Mouse (Mus musculus) yolk sac, embryonic 10.5 days (tissue): ENCODE results near the gene Crhr1.

Experiments
- DNase-seq: peaks from one replicate; pipeline ENCODE4 v3.0.0-alpha.2; 2017; ENCODE audit warnings: low spot score

The Crhr1 gene

GRCm38 (mm10) chr11:104132580-104133441 lies at the start of gene Crhr1:
TSS of gene Crhr1 (plus strand) at chr11:104132855.
- DNase-seq = peak; percentile 25

- no peak for DNase-seq
Measured at GRCm38 (mm10) chr11:104083248-104083647, 49.4 kb upstream of the Crhr1 start.

DNA sequence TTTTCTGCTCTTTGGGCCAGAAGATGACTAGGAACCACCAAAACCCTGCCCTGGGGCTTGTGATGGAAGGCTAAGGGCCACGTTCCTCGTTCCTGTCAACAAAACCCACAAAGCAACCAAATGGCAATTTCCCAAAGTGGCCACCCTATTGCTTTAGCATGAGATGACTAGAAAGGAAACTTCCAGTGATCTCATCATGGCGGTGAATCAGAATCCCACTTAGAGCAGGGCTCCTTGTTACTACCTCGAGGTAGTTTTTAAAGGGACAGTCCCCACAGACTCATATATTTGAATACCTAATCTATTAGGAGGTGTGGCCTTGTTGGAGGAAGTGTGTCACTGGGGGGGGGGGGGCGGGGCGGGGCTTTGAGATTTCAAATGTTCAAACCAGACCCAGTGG lies 48.9 kb upstream of the Crhr1 start:
- DNase-seq = no peak

GRCm38 (mm10) chr11:104088519-104088918 lies 44.1 kb upstream of the Crhr1 start:
- DNase-seq = no peak

GRCm38 (mm10) chr11:104090769-104091168 lies 41.9 kb upstream of the Crhr1 start:
- DNase-seq = no peak

DNA sequence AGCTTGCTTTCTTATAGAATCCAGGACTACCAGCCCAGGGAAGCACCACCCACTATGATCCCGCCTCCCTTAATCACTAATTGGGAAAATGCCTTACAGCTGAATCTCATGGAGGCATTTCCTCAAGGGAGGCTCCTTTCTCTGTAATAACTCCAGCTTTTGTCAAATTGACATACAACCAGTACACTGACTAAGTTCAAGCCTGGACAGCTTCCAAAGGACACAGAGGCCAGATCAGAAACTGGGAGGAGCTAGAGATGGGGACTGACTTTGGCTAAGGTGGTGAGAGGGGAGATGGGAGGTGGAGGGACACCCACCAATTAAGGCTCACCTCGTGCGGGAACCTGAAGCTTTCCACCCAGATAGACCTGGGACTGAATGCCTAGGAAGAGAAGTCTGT lies 37.5 kb upstream of the Crhr1 start:
- no peak for DNase-seq

- DNase-seq = no peak
Measured at GRCm38 (mm10) chr11:104096536-104096935, 36.1 kb upstream of the Crhr1 start.

- no peak for DNase-seq
Measured at GRCm38 (mm10) chr11:104099542-104099941, 33.1 kb upstream of the Crhr1 start.

- no peak for DNase-seq
Measured at GRCm38 (mm10) chr11:104102641-104103040, 30.0 kb upstream of the Crhr1 start.

GRCm38 (mm10) chr11:104106329-104106728 lies 26.3 kb upstream of the Crhr1 start:
- no peak for DNase-seq

DNA sequence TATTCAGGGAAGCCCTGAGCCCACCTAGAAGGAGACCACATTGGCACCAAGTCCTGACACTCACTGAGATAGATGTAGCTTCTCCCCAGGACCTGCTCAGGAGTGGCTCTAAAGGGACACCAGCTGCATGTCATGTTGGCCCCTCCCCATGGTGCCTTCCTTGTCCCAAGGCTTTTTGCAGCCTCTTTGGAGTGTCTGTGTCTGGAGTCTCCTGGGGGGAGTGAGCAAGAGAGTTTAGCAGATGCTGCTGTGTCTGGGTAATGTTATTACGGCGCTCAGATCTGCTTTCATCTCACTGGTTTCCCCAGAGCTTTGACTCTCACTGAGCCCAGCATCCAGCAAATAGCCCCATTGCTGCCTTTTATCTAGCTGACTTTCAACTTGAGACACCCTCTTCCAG lies 25.7 kb upstream of the Crhr1 start:
- no peak for DNase-seq

DNA sequence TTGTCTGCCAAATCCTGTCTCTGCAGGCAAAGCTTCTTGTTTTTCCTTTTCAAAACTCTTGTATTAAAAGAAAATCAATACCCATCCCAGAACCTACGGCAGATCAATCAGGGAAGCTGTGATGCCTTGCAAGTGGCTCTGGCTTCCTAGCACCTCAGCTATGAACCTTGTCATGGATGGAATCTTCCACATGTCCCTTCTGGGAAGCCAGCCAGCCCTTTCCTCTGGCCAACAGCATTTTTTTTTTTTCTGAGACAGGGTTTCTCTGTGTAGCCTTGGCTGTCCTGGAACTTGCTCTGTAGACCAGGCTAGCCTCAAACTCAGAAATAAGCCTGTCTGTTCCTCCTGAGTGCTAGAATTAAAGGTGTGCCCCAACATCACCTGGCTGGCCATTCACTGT lies 22.3 kb upstream of the Crhr1 start:
- DNase-seq = no peak

DNA sequence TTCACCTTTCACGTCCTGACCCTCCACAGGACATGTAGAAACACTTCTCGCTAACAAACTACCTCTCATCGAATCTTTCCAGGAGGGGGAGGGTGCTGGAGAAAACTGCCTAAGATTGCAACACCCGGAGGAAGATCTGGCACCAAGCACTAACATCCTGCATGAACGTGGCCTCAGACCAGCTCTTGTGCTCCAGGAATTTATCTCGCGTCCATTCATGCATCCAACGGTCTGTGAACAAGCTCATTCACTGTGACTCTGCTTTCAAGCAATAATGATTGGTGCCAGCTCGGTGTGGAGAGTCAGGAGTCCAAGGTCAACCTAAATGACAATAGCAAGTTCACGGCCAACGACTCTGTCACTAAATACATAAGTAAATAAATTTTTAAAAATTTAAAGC lies 20.8 kb upstream of the Crhr1 start:
- DNase-seq = no peak

GRCm38 (mm10) chr11:104113699-104114098 lies 19.0 kb upstream of the Crhr1 start:
- DNase-seq = no peak

DNA sequence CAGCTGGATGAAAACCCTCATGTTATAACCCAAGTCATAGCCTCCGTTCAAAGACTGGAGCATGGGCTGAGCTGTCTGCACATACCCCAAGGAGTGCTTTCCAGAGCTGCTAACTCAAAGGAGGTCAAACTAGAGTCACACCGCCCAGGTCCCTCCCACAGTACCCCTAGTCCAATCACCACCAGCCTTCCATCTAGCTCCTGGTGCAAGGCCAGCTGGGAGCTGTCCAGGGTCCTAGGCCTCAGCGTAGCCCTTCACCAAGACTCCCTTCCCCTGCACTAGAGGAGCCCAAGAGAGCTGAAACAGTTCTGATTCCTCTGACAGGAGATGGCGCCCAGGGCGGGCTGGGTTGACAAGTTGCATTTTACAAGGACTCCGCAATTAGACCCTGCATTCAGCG lies 18.0 kb upstream of the Crhr1 start:
- DNase-seq = peak; percentile 83

DNA sequence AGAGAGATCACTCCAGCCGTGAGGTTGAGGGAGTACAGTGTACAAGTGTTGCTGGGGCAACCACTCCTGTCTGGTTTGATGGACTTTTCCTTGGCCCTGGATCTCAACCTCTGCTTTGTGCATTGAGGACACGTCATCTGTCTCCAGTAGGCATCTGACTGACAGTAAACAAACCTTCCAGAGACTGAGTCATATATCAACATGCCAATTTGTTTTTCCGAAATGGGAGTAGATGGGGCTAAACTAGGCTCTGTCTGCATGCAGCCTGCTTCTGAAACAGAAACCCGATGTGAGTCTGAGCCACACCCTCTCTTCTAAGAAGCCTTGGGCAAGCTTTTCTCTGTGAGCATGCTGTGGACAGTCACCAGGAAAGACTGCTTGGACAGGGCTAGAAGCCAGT lies 14.3 kb upstream of the Crhr1 start:
- no peak for DNase-seq

DNA sequence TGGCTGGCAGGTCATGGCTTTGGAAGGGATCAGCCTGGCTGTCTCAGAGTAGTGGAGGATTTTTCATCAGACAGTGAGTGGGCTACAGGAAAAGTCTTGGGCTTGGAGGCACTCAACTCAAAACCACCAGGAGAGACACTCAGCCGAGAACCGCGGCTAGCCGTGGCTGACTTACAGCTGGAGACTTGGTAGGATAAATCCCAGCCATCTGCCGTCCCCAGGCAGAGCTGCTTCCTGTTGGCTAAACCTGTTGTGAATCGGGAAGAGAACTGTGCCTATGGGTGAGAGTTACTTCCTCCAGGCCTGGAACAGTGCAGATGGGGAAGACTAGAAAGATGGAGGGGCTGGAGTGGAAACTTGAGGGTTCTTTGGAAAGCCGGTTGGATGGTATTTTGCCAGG lies 9.7 kb upstream of the Crhr1 start:
- no peak for DNase-seq

GRCm38 (mm10) chr11:104123479-104123878 lies 9.2 kb upstream of the Crhr1 start:
- DNase-seq = no peak

GRCm38 (mm10) chr11:104124582-104124981 lies 8.1 kb upstream of the Crhr1 start:
- DNase-seq = no peak

DNA sequence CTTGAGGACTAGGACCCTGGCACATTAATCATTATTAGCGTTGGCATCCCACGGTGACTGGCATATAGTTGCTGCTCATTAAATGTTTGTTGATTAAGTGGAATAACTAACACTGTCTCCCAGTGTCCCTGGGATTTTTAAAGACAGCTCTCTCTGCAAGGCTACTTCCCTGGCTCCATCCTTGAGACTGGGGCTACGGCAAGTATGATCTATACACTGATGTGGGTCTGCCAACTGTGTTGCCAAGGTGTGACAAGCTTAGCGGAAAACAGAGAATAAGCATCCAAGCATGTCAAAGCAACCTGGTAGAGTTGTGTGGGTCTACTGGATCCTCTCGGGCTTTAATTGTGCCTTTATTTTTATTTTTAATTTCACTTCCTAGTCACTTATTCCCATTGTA lies 3.2 kb upstream of the Crhr1 start:
- no peak for DNase-seq

DNA sequence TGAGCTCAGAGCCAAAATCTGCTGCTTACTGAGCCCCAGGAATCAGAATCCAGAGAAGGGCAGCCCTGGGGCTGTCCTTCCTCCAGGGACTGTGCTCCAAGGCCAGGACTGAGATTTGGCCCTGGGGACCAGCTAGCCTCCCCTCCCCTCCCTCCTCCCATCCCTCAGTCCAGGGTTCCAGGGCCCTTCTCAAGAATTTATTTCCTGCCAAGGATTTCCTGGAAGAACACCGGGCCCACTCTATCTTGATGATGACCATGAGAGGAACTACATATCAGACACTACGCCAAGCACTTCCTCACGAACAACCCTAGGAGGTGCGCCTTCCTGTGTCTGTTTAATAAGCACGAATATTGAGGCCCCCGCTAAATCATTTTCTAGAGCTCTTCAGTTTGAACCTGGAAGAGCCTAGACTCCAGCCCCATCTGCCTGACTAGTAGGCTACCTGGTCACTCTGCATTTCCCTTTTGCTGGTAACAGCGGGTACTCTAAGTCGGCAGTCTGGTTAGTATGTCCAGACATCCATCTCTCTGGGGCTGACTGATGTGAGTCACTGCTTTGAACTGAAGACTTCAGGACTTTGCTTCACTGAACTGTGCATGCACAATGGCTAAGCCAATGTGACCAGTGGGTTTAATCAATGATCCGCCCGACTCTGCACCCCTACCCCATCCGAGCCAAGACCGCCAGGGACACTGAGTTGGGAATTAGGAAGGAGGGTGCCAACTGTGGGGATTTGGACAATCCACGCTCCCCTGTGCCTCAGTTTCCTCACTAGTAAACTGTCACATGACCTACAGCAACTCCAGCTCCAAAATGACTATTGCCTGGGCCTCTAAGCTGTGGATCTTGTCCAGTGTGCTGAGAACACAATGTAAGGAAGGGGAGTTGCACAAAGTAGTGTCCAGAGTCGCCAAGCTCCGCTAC lies 1.7 kb upstream of the Crhr1 start:
- no peak for DNase-seq

DNA sequence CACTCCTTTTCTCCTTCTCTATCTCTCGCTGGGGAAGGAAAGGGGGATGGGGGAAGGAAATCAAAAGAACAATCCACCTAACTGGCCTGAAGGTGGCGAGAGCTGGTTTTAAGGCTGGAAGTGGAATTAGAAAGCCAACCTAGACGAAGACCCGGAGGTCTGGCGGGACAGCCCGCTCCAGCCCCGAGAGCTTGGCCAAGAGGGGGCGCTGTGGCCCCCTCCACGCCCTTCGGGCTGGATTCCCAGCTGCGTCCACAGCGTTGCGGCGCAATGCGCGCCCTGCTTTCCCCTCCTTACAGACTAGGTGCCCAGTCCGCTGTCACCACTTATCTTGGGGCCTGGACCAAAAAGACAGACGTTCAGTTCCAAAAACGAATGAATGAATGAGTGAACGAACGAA lies 899 bp upstream of the Crhr1 start:
- no peak for DNase-seq

DNA sequence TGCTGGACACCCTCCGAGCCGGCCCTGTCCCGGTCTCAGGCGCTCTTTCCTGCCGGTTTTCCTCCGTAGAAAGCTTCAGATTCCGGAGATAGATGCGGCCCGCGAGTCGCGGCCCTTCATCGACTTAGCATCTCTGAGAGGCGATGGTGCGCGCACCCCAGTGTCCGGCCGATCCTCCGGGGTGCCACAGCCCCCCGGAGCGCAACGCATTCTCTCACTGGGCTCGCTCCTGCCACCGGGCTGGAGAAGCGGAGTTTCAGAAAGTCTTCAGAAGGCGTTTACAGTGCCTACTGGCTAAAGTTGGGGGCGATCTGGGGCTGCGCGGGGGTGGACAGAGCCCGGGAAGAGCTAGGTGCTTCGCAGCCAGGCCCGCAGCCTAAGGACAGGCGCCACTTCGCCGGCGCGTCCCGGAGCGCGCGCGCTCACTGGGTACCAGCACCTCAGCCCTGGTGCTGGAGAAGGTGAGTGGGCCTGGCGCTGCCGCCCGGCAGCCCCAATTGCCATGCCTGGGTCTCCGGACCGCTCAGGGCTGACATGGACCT lies 858 bp downstream of the Crhr1 start:
- no peak for DNase-seq
